Mouse (Mus musculus) mature B cell (primary cell): ENCODE measurements around the gene Scyl1.

Experiments used
- in situ Hi-C: fragments of 300-500 bp; cut with MboI; formaldehyde crosslinking; loops from 2 replicates; pipeline ENCODE4 v1.14.3; 2019

Gene Scyl1

GRCm38 (mm10) chr19:5787920-5788319, 16.7 kb upstream of the Scyl1 start:
- in situ Hi-C loops, result no loop called here

- in situ Hi-C loops, result no loop called here
Measured at GRCm38 (mm10) chr19:5787128-5787635, 16.0 kb upstream of the Scyl1 start.

- in situ Hi-C loops, result no loop called here
Measured at GRCm38 (mm10) chr19:5786441-5787114, 15.4 kb upstream of the Scyl1 start.

GRCm38 (mm10) chr19:5784958-5785577, 13.8 kb upstream of the Scyl1 start:
- in situ Hi-C loops, result no loop called here

- in situ Hi-C loops, result no loop called here
Measured at GRCm38 (mm10) chr19:5782121-5782520, 10.9 kb upstream of the Scyl1 start.

- in situ Hi-C loops, result no loop called here
Measured at GRCm38 (mm10) chr19:5781532-5781931, 10.3 kb upstream of the Scyl1 start.

- in situ Hi-C loops, result no loop called here
Measured at GRCm38 (mm10) chr19:5780203-5780602, 9.0 kb upstream of the Scyl1 start.

GRCm38 (mm10) chr19:5778312-5778711, 7.1 kb upstream of the Scyl1 start:
- in situ Hi-C loops, result no loop called here

- in situ Hi-C loops, result no loop called here
Measured at GRCm38 (mm10) chr19:5777387-5778032, 6.3 kb upstream of the Scyl1 start.

GRCm38 (mm10) chr19:5770311-5770710, 908 bp downstream of the Scyl1 start:
- in situ Hi-C loops, result no loop called here

- in situ Hi-C loops, result no loop called here
Measured at GRCm38 (mm10) chr19:5767271-5767670, 3.9 kb downstream of the Scyl1 start.

GRCm38 (mm10) chr19:5763163-5763562, 8.1 kb downstream of the Scyl1 start:
- in situ Hi-C loops, result no loop called here

GRCm38 (mm10) chr19:5758878-5759403, 12.3 kb downstream of the Scyl1 start:
- in situ Hi-C loops, result no loop called here

GRCm38 (mm10) chr19:5756991-5757636, 14.1 kb downstream of the Scyl1 start:
- in situ Hi-C loops, result no loop called here

- in situ Hi-C loops, result no loop called here
Measured at GRCm38 (mm10) chr19:5756321-5756985, 14.8 kb downstream of the Scyl1 start.

- in situ Hi-C loops, result no loop called here
Measured at GRCm38 (mm10) chr19:5751742-5752141, 19.5 kb downstream of the Scyl1 start.

GRCm38 (mm10) chr19:5750951-5751350, 20.3 kb downstream of the Scyl1 start:
- in situ Hi-C loops, result no loop called here

- in situ Hi-C loops, result no loop called here
Measured at GRCm38 (mm10) chr19:5749476-5749875, 21.7 kb downstream of the Scyl1 start.

- in situ Hi-C loops, result no loop called here
Measured at GRCm38 (mm10) chr19:5746907-5747363, 24.3 kb downstream of the Scyl1 start.

- in situ Hi-C loops, result no loop called here
Measured at GRCm38 (mm10) chr19:5745756-5746710, 25.2 kb downstream of the Scyl1 start.
